Mouse (Mus musculus): Measurements from ENCODE around the gene Tmem184b. TPM values are rescaled to one million over a fixed set of nuclear protein-coding genes. Genes with fewer than 3 reads are reported as not detected.
A peak's percentile ranks its signal among the peaks of the same experiment; 100 is the strongest.

The Tmem184b gene
- total RNA-seq, 1 experiment from 2014 or later = 3.5 TPM

DNA sequence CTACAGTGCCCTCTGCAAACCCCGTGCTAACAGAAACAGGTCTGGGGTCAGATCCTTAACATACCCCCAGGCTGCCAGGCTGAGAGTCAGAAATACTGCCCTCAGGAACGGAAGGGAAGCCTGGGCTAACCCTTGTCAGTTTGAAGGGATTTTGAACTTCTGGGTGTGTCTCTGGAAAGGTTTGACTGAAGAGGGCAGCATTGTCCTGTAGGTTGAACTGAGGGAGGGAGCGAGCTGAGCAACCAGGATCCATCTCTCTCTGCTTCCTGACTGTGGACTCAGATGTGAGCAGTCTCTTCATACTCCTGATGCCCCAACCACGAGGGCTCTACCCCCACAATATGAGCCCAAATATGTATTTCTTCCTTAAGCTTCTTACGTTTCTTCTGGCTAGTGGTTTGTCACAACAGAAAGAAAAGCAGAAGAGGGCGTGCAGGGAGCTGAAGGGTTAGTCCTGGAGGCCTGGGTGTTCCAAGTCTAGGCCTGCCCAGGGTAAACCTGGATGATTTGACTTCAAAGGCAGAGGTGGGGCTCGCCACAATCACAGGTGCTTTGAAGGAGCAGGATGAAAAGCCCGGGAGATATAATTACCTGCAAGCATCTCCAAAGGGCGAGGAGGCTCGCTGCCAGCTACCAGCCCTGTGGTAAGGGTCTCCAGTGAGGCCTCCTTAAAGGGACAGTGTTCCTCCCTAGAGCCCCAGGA lies 8.1 kb upstream of the Tmem184b start:
- no peak for ATAC-seq (replicated peaks in 1 of 2; ENCODE audit: insufficient read depth in 1 of 2, low FRiP score in 2 of 2, low TSS enrichment in 1 of 2, low read depth in 1 of 2, poor library complexity in 2 of 2, severe bottlenecking in 2 of 2)

DNA sequence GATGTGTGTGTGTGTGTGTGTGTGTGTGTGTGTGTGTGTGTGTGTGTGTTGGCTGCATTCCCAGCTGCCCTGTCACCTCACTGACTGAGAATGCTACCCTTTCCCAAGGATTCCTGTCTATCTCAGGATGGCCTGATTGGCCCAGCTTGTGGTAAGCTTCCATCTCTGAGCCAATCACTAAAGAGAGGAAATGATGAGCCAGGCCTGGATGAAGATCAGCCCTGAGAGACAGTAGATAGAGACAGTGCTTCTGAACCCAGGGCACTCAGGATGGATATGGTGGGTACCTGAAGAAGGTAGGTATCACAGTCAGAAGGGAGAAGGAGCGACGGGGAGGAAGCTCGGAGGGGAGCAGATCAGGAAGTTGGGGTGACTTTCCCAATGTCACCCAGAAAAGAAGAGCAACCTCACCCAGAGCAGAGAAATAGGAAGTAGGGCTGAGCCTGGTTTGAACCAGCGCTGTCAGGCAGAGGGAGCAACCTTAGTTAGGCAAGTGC lies 5.8 kb upstream of the Tmem184b start:
- peak; percentile 57 to 68; a peak in 3 of 4 replicates for ATAC-seq (replicated peaks in 1 of 2; ENCODE audit: insufficient read depth in 1 of 2, low FRiP score in 2 of 2, low TSS enrichment in 1 of 2, low read depth in 1 of 2, poor library complexity in 2 of 2, severe bottlenecking in 2 of 2)

DNA sequence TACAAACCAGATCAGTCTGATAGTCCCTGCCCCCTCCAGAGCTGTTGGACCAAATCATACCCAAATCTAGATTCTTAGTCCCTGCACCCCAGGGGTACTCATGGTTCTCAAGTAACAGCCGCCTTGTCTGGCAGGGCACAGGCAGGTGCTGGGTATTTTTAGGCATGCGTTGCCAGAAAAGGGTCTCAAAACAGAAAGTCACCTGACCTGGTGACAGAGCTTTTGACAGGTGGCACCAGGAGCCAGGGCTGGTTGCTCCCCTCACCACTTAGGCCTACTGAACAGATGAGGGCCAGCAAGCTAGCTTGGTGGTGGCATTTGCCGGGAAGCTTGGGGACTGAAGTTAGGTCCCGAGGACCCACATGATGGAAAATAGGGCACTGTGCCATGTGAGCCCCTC lies 3.2 kb upstream of the Tmem184b start:
- no peak for ATAC-seq (replicated peaks in 1 of 2; ENCODE audit: insufficient read depth in 1 of 2, low FRiP score in 2 of 2, low TSS enrichment in 1 of 2, low read depth in 1 of 2, poor library complexity in 2 of 2, severe bottlenecking in 2 of 2)

DNA sequence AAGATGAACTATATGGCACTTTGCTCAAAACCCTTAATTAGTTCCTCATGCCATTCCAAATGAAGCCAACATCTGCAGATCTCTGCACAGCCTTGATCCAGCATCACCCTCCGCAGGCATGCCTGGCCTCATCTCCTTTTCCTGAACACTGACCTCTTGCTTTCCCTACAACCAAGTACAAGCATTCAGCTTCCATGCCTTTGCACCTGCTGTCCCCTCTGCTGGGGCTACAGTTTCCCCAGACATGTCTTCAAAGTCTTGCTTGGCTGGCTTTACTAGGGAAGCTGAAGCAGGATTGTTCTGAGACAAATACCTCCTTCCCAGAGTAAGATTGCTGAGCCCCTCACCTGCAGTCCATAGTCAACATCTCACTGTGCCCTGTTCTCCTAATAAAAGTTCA lies 908 bp upstream of the Tmem184b start:
- ATAC-seq (replicated peaks in 1 of 2; ENCODE audit: insufficient read depth in 1 of 2, low FRiP score in 2 of 2, low TSS enrichment in 1 of 2, low read depth in 1 of 2, poor library complexity in 2 of 2, severe bottlenecking in 2 of 2) = no peak

DNA sequence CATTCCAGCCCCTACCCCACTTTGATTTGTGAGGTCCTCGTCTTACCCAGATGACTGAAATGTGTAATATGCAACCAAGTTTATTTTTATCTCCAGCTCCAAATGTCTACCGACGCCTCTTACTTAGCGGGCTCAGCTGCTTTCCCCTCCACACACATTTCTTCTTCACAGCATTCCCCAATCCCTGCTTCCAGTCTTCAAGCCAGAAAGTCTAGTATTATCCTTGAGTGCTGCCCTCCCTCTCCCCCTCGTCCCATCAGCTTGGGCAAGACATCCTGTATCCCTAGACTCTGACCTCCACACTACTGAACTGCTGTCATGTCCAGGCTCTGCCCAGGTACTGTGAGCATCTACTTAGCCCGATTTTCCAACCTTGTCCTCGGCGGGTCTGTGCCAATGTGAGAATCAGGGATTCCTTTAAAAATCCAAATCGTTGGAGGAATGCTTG lies 418 bp upstream of the Tmem184b start:
- no peak for ATAC-seq (replicated peaks in 1 of 2; ENCODE audit: insufficient read depth in 1 of 2, low FRiP score in 2 of 2, low TSS enrichment in 1 of 2, low read depth in 1 of 2, poor library complexity in 2 of 2, severe bottlenecking in 2 of 2)

DNA sequence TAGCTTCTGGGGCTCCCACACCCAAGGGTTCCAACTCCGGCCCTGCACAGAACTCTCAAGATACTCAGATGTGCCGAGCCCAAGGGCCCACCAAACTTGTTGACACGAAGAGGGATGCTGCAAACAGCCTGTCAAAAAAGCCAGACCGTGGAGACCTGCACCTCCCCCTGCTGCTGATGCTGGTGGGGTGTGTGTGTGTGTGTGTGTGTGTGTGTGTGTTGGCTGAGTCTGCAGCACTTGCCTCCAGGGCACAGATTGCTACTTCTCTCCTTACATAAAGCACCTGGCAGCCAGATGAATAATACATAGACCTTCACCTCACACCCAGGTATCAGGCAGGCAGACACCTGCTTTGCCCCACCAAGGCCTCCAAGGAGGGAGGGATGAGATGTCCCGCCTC lies 1.2 kb downstream of the Tmem184b start:
- ATAC-seq (replicated peaks in 1 of 2; ENCODE audit: insufficient read depth in 1 of 2, low FRiP score in 2 of 2, low TSS enrichment in 1 of 2, low read depth in 1 of 2, poor library complexity in 2 of 2, severe bottlenecking in 2 of 2) = no peak

DNA sequence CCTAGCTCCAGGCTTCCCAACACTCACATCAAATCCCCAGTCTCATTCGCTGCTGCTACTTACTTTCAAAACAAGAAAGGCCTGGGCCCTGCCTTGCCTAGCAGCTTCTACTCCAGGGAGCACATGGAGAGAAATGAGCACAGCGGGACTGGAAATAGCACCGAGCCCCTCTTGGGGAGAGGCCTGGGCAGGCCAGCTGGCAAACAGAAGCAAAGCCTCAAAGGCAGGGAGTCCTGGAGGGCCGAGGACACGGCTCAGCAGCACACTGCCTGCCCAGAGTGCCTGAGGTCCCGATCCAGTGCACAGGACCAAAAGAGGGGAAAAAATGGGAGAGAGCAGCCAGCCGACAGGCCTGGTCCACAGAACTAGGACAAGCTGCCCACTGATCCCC lies 2.4 kb downstream of the Tmem184b start:
- ATAC-seq (replicated peaks in 1 of 2; ENCODE audit: insufficient read depth in 1 of 2, low FRiP score in 2 of 2, low TSS enrichment in 1 of 2, low read depth in 1 of 2, poor library complexity in 2 of 2, severe bottlenecking in 2 of 2) = no peak

DNA sequence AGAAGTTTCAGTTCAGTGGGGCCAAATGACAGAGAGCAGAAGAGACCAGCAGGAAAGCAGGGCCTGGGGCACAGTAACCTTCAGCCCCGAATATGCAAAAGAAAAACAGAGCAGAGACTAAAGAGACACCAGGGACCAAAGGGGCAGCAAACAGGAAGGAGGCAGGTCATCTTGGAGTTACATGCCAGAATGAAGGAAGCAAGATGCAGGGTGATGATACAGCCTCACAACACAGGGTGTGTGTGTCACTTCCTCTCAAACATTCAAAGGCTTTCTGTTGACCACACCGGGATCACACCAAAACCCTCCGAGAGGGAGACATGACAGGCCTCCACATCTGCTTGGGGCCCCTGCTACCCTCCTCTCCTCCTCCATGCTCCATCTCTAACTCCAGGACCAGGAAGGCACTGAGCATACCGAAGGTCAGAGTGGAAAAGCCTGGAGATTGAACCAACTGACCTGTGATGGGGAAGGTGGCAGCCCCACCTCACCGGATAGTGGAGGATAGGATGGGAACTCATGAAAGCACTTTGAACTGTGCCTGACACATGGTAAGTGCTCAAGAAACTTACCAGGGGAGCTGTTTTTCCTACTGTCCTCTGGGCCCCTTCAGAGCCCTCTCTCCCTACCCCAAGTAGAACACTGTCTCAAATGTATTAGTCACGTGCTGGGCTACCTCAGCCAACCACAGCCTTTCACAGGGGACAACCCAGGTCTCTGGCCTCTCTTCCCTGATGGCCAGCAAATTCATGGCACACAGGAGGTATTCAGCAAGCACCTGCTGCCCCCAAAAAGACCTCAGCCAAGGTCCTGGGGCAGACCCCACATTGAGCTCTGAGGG lies 3.0 kb downstream of the Tmem184b start:
- no peak for ATAC-seq (replicated peaks in 1 of 2; ENCODE audit: insufficient read depth in 1 of 2, low FRiP score in 2 of 2, low TSS enrichment in 1 of 2, low read depth in 1 of 2, poor library complexity in 2 of 2, severe bottlenecking in 2 of 2)

DNA sequence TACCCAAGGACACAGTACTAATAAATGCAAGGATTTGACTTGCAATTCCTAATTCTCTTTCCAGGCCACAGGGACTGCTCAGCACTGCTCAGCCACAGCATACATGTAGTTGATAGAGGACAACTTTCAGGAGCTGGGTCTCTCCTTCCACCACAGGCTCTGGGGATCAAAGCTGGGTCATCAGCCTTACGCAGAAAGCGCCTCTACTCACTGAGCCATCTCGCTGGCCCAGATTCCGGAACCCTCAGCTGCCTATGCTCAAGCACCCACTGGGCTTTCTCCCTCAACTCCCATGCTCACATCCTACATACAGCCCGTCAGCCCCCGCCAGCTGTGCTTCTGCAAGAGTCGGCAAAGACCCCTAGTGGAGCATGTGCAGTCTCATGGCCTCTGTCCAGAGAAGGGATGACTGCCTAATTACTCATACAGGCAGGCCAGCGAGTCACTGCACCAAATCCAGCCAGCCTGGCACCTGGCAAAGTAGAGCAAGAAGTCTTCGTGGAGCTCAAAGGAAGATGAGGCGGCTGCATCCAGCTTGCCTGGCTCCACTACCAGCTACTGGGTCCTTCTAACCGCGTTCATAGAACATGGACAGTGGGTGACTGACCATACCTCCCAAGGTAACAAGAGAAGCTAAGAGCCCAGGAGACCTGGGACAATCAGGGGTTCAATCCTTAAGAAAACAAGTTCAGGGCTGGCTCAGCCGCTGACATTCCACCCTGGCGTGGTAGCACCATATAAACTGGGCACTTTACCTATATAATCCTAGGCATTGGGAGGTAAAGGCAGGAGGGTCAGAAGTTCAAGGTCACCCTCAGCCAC lies 3.9 kb downstream of the Tmem184b start:
- ATAC-seq (replicated peaks in 1 of 2; ENCODE audit: insufficient read depth in 1 of 2, low FRiP score in 2 of 2, low TSS enrichment in 1 of 2, low read depth in 1 of 2, poor library complexity in 2 of 2, severe bottlenecking in 2 of 2) = no peak

DNA sequence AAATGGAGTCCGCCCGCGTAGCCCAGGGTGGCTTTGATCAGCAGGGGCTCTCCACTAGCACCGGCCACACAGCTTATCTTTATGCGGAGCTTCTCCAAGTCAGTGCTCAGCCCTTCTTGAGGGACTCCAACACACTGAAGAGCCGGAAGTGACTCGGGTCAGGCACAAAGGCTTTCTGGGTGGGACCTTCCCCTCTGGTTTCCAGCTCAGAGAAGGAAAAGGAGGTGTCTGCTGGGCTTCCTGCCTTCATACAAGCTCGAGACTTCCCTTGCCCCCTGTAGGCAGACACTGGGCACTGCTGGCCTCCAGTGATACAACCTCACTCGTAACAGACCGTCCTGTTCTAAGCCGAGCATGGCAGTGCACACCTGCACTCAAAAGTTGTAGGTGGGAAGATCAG lies 6.6 kb downstream of the Tmem184b start:
- peak in 1 of 2 experiments; percentile 40; a peak in 1 of 4 replicates for ATAC-seq (replicated peaks in 1 of 2; ENCODE audit: insufficient read depth in 1 of 2, low FRiP score in 2 of 2, low TSS enrichment in 1 of 2, low read depth in 1 of 2, poor library complexity in 2 of 2, severe bottlenecking in 2 of 2)

DNA sequence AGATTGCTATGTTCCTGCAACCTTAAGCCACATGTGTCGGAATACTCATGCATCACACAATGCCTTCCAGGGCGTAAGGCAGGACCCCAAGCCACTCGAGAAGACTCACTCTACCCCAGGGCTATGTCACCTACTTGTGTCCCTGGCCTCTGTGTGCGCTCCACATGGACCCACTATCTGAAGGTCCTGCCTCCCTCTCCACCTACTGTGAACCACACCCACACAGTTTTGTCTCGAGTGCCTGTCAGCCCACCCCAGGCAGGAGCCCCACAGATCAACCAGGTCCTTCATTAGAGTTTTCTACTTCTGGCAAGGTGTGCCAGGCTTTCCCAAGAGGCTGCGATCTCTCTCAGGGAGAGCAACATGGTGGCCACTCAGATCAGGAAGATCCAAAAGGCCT lies 8.1 kb downstream of the Tmem184b start:
- no peak for ATAC-seq (replicated peaks in 1 of 2; ENCODE audit: insufficient read depth in 1 of 2, low FRiP score in 2 of 2, low TSS enrichment in 1 of 2, low read depth in 1 of 2, poor library complexity in 2 of 2, severe bottlenecking in 2 of 2)

DNA sequence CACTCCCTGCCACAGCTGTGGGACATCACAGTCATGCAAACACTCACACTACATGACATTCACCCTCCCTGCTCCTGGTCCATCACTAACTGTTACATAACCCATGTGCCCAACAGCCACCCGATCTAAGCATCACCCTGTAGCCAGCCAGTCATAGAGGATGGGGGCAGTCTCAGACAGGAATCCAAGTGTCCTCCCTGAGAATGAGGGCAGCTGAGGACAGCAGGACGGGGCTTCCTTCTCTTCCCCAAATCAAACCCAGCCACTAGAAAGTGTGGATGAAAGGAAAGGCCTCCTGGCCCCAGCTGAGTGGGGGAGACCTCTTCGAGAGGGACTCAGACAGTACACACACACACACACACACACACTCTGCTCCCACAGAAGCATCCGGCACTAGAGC lies 8.5 kb downstream of the Tmem184b start:
- no peak for ATAC-seq (replicated peaks in 1 of 2; ENCODE audit: insufficient read depth in 1 of 2, low FRiP score in 2 of 2, low TSS enrichment in 1 of 2, low read depth in 1 of 2, poor library complexity in 2 of 2, severe bottlenecking in 2 of 2)

DNA sequence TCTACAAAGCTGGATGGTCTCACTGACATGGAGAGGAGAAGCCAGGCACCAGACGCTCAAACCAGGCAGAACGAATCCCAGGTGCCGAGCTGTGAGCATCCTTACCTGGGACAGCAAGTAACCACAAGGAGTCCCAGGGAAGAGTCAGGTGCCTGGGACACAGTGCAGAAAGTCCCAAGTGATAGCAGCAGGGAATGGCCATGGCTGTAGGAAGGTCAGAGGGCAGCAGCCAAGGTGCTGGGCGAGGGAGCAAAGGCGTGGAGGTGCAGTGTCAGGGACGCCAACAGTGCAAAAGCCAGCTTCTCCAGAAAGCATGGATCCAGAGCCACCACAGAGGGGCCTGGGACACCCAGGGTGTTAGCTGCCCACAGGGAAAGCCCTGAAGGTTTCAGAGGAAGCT lies 10.3 kb downstream of the Tmem184b start:
- no peak for ATAC-seq (replicated peaks in 1 of 2; ENCODE audit: insufficient read depth in 1 of 2, low FRiP score in 2 of 2, low TSS enrichment in 1 of 2, low read depth in 1 of 2, poor library complexity in 2 of 2, severe bottlenecking in 2 of 2)

DNA sequence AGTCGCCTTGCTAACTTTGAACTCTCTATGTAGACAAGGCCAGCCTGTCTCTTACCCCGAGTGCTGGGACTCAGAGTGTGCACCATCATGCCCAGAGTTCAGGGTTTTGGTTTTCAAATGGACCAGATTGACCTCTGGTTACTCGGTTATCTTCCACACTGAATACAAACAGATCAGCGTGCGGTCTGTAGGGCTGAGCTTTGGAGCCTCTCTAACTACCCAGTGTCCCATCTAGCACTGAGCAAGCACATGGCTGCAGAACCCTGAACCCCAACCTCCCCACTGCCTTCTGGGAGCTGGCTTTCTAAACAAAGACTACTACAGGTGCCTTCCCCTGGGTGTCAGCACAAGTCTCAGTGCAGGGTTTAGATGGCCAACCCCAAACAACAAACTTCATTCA lies 10.8 kb downstream of the Tmem184b start:
- ATAC-seq (replicated peaks in 1 of 2; ENCODE audit: insufficient read depth in 1 of 2, low FRiP score in 2 of 2, low TSS enrichment in 1 of 2, low read depth in 1 of 2, poor library complexity in 2 of 2, severe bottlenecking in 2 of 2) = no peak

DNA sequence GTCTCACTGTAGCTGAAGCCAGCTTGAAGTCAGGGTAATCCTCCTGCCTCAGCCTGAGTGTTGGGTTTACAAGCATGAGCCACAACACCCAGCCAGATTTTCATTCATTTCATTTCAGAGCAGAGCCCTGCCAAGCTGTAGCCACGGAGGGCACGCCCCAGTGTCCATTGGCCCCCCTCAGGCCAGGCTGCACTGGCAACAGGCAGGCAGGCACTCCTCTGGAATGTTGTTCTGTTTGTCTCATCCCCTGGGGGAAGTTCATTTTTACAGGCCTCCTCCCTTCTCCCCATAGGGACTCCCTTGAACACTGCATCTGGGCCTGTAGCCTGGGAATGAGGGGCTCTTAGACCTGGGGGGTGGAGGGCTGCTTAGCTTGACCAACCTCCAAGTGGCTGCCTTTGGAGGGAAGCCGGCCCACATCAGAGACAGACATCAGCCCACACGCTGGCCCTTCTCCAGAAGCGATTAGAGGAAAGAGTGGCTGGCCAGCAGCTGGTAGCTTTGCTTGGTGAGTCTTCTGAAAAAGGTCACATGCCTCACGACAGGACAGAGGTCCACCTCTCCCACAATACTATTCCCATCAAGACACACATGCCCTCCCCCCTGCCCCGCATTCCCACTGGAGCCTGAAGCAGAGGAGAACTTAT lies 11.8 kb downstream of the Tmem184b start:
- ATAC-seq (replicated peaks in 1 of 2; ENCODE audit: insufficient read depth in 1 of 2, low FRiP score in 2 of 2, low TSS enrichment in 1 of 2, low read depth in 1 of 2, poor library complexity in 2 of 2, severe bottlenecking in 2 of 2) = no peak

DNA sequence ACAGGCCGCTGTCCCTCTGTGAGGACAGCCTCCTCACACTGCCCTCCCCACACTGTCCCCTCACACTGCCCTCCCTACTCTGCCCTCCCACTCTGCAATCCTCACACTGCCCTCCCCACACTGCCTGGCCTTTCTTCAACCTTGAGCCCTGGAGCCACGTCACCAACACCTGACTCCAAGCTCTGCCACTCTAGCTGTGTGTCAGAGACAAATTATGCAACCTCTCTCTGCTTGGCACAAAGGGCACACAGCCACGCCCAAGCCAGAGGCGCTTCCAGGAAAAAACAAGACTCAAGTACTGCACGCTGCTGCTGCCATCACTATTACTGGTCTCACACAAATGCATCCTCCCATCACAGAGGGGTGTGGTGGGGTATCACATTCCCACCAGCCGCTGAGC lies 12.9 kb downstream of the Tmem184b start:
- no peak for ATAC-seq (replicated peaks in 1 of 2; ENCODE audit: insufficient read depth in 1 of 2, low FRiP score in 2 of 2, low TSS enrichment in 1 of 2, low read depth in 1 of 2, poor library complexity in 2 of 2, severe bottlenecking in 2 of 2)

DNA sequence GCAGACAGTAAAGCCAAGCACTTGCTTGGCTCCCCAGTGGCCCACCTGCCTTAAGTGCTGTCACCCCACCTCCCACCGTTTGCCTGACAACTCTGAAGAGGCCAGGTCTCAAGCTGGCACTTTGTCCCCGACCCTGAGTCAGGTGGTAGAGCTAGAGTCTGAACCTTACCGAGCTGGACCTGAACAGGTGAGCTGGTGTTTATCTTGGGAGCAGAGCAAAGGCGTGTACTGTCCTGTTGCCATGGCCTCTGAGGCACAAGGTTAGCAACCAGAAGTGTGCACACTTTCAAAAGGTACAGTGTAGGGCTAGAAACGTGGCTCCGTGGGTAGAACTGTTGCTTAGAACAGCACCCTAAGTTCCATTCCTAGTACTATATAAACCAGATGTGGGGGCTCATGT lies 15.2 kb downstream of the Tmem184b start:
- no peak for ATAC-seq (replicated peaks in 1 of 2; ENCODE audit: insufficient read depth in 1 of 2, low FRiP score in 2 of 2, low TSS enrichment in 1 of 2, low read depth in 1 of 2, poor library complexity in 2 of 2, severe bottlenecking in 2 of 2)

Data from hematopoietic stem cell, adult 5-6 weeks (primary cell).